Mouse (Mus musculus): ENCODE results near the gene Atp11a. TPM values are rescaled to one million over a fixed set of nuclear protein-coding genes. Genes with fewer than 3 reads are reported as not detected.
A peak's percentile ranks its signal among the peaks of the same experiment; 100 is the strongest.

Atp11a gene
- polyA plus RNA-seq, 1 experiment from 2014 or later, result 23.3 TPM

- no peaks in the 10 kb centered on the region for H3K27me3 ChIP-seq (replicated peaks; ENCODE audit: control insufficient read depth, insufficient read depth, low read length)
- ATAC-seq, result no peak
- H3K36me3 ChIP-seq (ENCODE audit: control insufficient read depth, insufficient read depth), result no peaks in the 10 kb centered on the region
- H3K9me3 ChIP-seq (ENCODE audit: control insufficient read depth), result no peaks in the 10 kb centered on the region
- no peak overlapping the region for H3K4me3 ChIP-seq (ENCODE audit: low read depth, low read length)
- no peak for TF ChIP-seq CTCF (IDR thresholded peaks at IDR 0.05; ENCODE audit: low read depth)
- WGBS, result 59% methylated on average over 6 of the region's 6 CpGs
- H3K27ac ChIP-seq (ENCODE audit: low read depth, low read length), result no peak overlapping the region
- no peak overlapping the region for H3K4me2 ChIP-seq (replicated peaks; ENCODE audit: low read depth)
- H3K9ac ChIP-seq (ENCODE audit: low read depth, low read length), result no peak overlapping the region
- no peaks in the 10 kb centered on the region for H3K4me1 ChIP-seq (replicated peaks; ENCODE audit: control insufficient read depth, insufficient read depth, low read length)
Measured at GRCm38 (mm10) chr8:12799832-12800231, 43.0 kb downstream of the Atp11a start.

- Histone ChIP-seq H3K9me3 (ENCODE audit: control insufficient read depth) (no peaks in the 10 kb centered on the region), H3K4me1 (replicated peaks; ENCODE audit: control insufficient read depth, insufficient read depth, low read length) (0 out of 2 replicates have a peak, but pooled peaks cover 3% of the 10 kb centered on the region), H3K27ac (ENCODE audit: low read depth, low read length) (no peak overlapping the region), H3K36me3 (ENCODE audit: control insufficient read depth, insufficient read depth) (no peaks in the 10 kb centered on the region), H3K4me3 (ENCODE audit: low read depth, low read length) (no peak overlapping the region), H3K4me2 (replicated peaks; ENCODE audit: low read depth) (no peak overlapping the region), H3K27me3 (replicated peaks; ENCODE audit: control insufficient read depth, insufficient read depth, low read length) (no peaks in the 10 kb centered on the region), H3K9ac (ENCODE audit: low read depth, low read length) (no peak overlapping the region)
- 71% methylated on average over 2 of the region's 2 CpGs for WGBS
- no peak for TF ChIP-seq CTCF (IDR thresholded peaks at IDR 0.05; ENCODE audit: low read depth)
- no peak for ATAC-seq
Measured at GRCm38 (mm10) chr8:12800246-12800645, 43.4 kb downstream of the Atp11a start.

- no peak for ATAC-seq
- no peak for TF ChIP-seq CTCF (IDR thresholded peaks at IDR 0.05; ENCODE audit: low read depth)
- Histone ChIP-seq H3K4me3 (ENCODE audit: low read depth, low read length) (no peak overlapping the region), H3K9ac (ENCODE audit: low read depth, low read length) (no peak overlapping the region), H3K4me1 (replicated peaks; ENCODE audit: control insufficient read depth, insufficient read depth, low read length) (0 out of 2 replicates have a peak, but pooled peaks cover 5% of the 10 kb centered on the region), H3K4me2 (replicated peaks; ENCODE audit: low read depth) (no peak overlapping the region), H3K9me3 (ENCODE audit: control insufficient read depth) (no peaks in the 10 kb centered on the region), H3K36me3 (ENCODE audit: control insufficient read depth, insufficient read depth) (peaks cover 2% of the 10 kb centered on the region; the same call in 1 of the 2 replicates), H3K27ac (ENCODE audit: low read depth, low read length) (no peak overlapping the region; the same call in 1 of the 2 replicates), H3K27me3 (replicated peaks; ENCODE audit: control insufficient read depth, insufficient read depth, low read length) (no peaks in the 10 kb centered on the region)
- WGBS, result 70% methylated on average over 10 of the region's 10 CpGs
Measured at GRCm38 (mm10) chr8:12801586-12801985, 44.8 kb downstream of the Atp11a start.

- Histone ChIP-seq H3K4me1 (replicated peaks; ENCODE audit: control insufficient read depth, insufficient read depth, low read length) (0 out of 2 replicates have a peak, but pooled peaks cover 5% of the 10 kb centered on the region), H3K9ac (ENCODE audit: low read depth, low read length) (no peak overlapping the region), H3K27me3 (replicated peaks; ENCODE audit: control insufficient read depth, insufficient read depth, low read length) (no peaks in the 10 kb centered on the region), H3K36me3 (ENCODE audit: control insufficient read depth, insufficient read depth) (peaks cover 11% of the 10 kb centered on the region; the same call in 1 of the 2 replicates), H3K4me3 (ENCODE audit: low read depth, low read length) (no peak overlapping the region), H3K9me3 (ENCODE audit: control insufficient read depth) (no peaks in the 10 kb centered on the region), H3K4me2 (replicated peaks; ENCODE audit: low read depth) (no peak overlapping the region), H3K27ac (ENCODE audit: low read depth, low read length) (no peak overlapping the region)
- ATAC-seq, result no peak
- WGBS, result 79% methylated on average over 10 of the region's 10 CpGs
- no peak for TF ChIP-seq CTCF (IDR thresholded peaks at IDR 0.05; ENCODE audit: low read depth)
Measured at GRCm38 (mm10) chr8:12803121-12803520, 46.3 kb downstream of the Atp11a start.

- peaks cover 14% of the 10 kb centered on the region for H3K36me3 ChIP-seq (ENCODE audit: control insufficient read depth, insufficient read depth)
- 35% methylated on average over 5 of the region's 5 CpGs for WGBS
- ATAC-seq, result peak; percentile 32; the same call in 1 of the 2 replicates
- no peaks in the 10 kb centered on the region for H3K27me3 ChIP-seq (replicated peaks; ENCODE audit: control insufficient read depth, insufficient read depth, low read length)
- no peak overlapping the region for H3K9ac ChIP-seq (ENCODE audit: low read depth, low read length)
- H3K4me2 ChIP-seq (replicated peaks; ENCODE audit: low read depth), result no peak overlapping the region
- 0 out of 2 replicates have a peak, but pooled peaks cover 5% of the 10 kb centered on the region for H3K4me1 ChIP-seq (replicated peaks; ENCODE audit: control insufficient read depth, insufficient read depth, low read length)
- H3K27ac ChIP-seq (ENCODE audit: low read depth, low read length), result peak overlapping the region; percentile 50
- H3K4me3 ChIP-seq (ENCODE audit: low read depth, low read length), result no peak overlapping the region
- H3K9me3 ChIP-seq (ENCODE audit: control insufficient read depth), result no peaks in the 10 kb centered on the region
- TF ChIP-seq CTCF (IDR thresholded peaks at IDR 0.05; ENCODE audit: low read depth), result no peak
Measured at GRCm38 (mm10) chr8:12804909-12805308, 48.1 kb downstream of the Atp11a start.

- H3K4me3 ChIP-seq (ENCODE audit: low read depth, low read length), result no peak overlapping the region
- H3K9ac ChIP-seq (ENCODE audit: low read depth, low read length), result no peak overlapping the region
- H3K4me2 ChIP-seq (replicated peaks; ENCODE audit: low read depth), result no peak overlapping the region
- no peak for TF ChIP-seq CTCF (IDR thresholded peaks at IDR 0.05; ENCODE audit: low read depth)
- WGBS, result 41% methylated on average over 4 of the region's 4 CpGs
- no peaks in the 10 kb centered on the region for H3K27me3 ChIP-seq (replicated peaks; ENCODE audit: control insufficient read depth, insufficient read depth, low read length)
- H3K27ac ChIP-seq (ENCODE audit: low read depth, low read length), result 0 out of 2 replicates have a peak overlapping the region, but pooled peaks have one; percentile 50
- peak; percentile 39; the same call in 1 of the 2 replicates for ATAC-seq
- 0 out of 2 replicates have a peak, but pooled peaks cover 5% of the 10 kb centered on the region for H3K4me1 ChIP-seq (replicated peaks; ENCODE audit: control insufficient read depth, insufficient read depth, low read length)
- H3K9me3 ChIP-seq (ENCODE audit: control insufficient read depth), result no peaks in the 10 kb centered on the region
- peaks cover 14% of the 10 kb centered on the region for H3K36me3 ChIP-seq (ENCODE audit: control insufficient read depth, insufficient read depth)
Measured at GRCm38 (mm10) chr8:12805569-12805968, 48.8 kb downstream of the Atp11a start.

Measured in intestine, postnatal 0 days (tissue).